Mouse (Mus musculus) heart, adult 18-20 months (tissue): ENCODE results near the gene Nup153. TPM values are rescaled to one million over a fixed set of nuclear protein-coding genes. Genes with fewer than 3 reads are reported as not detected.

Source experiments
- DNase-seq, 2 experiments: peaks; one replicate each; pipeline ENCODE4 v3.0.0; 2021 to 2022; ENCODE audit warnings: mixed read lengths in 1 of 2
- total RNA-seq, 2 experiments: library from RNA; stranded (reverse); gene quantifications; 2 replicates each; pipeline ENCODE4 v1.2.3; 2021

Gene Nup153
- total RNA-seq, 2 experiments from 2014 or later = 33.6 to 40.2 TPM

GRCm38 (mm10) chr13:46669620-46670271 lies 58.0 kb downstream of the Nup153 start:
- peak in 1 of 2 experiments; percentile 16 for DNase-seq

- DNase-seq = peak; percentile 90 to 98
Measured at GRCm38 (mm10) chr13:46669048-46669619, 58.6 kb downstream of the Nup153 start, which contains the start of gene Fam8a1. Fam8a1 (plus strand) TSS chr13:46669522.

GRCm38 (mm10) chr13:46663461-46663964 lies 64.2 kb downstream of the Nup153 start:
- peak in 1 of 2 experiments; percentile 26 for DNase-seq

GRCm38 (mm10) chr13:46659211-46659610 lies 68.5 kb downstream of the Nup153 start:
- no peak for DNase-seq

GRCm38 (mm10) chr13:46654566-46654965 lies 73.2 kb downstream of the Nup153 start:
- no peak for DNase-seq

- no peak for DNase-seq
Measured at GRCm38 (mm10) chr13:46653671-46654070, 74.1 kb downstream of the Nup153 start.

GRCm38 (mm10) chr13:46652671-46653070 lies 75.1 kb downstream of the Nup153 start:
- no peak for DNase-seq

GRCm38 (mm10) chr13:46651853-46652252 lies 75.9 kb downstream of the Nup153 start:
- DNase-seq = no peak

GRCm38 (mm10) chr13:46645476-46645875 lies 82.3 kb downstream of the Nup153 start:
- DNase-seq = no peak

- DNase-seq = no peak
Measured at GRCm38 (mm10) chr13:46644175-46644574, 83.6 kb downstream of the Nup153 start.

GRCm38 (mm10) chr13:46642318-46642717 lies 85.4 kb downstream of the Nup153 start:
- no peak for DNase-seq

- no peak for DNase-seq
Measured at GRCm38 (mm10) chr13:46640608-46641468, 86.9 kb downstream of the Nup153 start.

GRCm38 (mm10) chr13:46634133-46634488 lies 93.6 kb downstream of the Nup153 start:
- peak in 1 of 2 experiments; percentile 28 for DNase-seq

- DNase-seq = no peak
Measured at GRCm38 (mm10) chr13:46633320-46634132, 94.2 kb downstream of the Nup153 start.

- DNase-seq = no peak
Measured at GRCm38 (mm10) chr13:46632796-46633195, 94.9 kb downstream of the Nup153 start.

Other genes with a start within 250 kb of the Nup153 start
- 100 to 1,000 TPM; 133 to 144 TPM for gene Cap2, start 226.1 kb downstream of the Nup153 start, total RNA-seq
- gene Fam8a1, start 58.4 kb downstream of the Nup153 start, total RNA-seq = 10 to 100 TPM; 31.7 to 37.0 TPM
- gene Kif13a, start 201.9 kb upstream of the Nup153 start, total RNA-seq = 100 to 1,000 TPM; 110 to 116 TPM